Mouse (Mus musculus) lung, postnatal 0 days (tissue): ENCODE data around the gene Vps37d.

Experiments
- CTCF ChIP-seq: IDR thresholded peaks from 2 replicates; pipeline ENCODE4 v1.5.1; 2016; ENCODE audit warnings: antibody characterized with exemption, mild to moderate bottlenecking
- EP300 ChIP-seq: IDR thresholded peaks from 2 replicates; pipeline ENCODE4 v1.6.1; 2016; ENCODE audit warnings: antibody characterized with exemption, mild to moderate bottlenecking, control low read depth

DNA sequence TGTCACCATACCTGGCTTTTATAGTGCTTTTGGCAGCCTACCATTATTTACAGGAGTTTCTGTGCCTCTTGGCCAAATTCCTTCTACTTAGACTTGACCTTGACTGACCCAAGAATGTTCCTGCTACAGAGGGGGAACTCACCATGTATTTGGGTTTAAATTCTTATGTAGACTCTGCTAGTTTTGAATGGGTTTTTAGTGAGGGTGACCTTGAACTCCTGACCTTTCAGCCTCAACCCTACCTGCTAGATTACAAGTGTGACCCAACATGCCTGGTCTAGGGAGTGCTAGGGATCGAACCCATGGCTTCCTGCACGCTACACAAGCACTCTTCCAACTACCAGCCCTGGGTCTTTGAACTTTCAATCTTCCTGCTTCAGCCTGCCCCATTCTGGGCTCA, 6.0 kb downstream of the Vps37d start:
- TF ChIP-seq CTCF (no peak), EP300 (no peak)
